Mouse (Mus musculus) kidney, adult 2 months (tissue): ENCODE measurements around the gene Smox.

Source experiments
- CTCF ChIP-seq: fragments of 200-500 bp; conservative IDR thresholded peaks from 2 replicates; pipeline ENCODE4 v1.5.1; 2011; ENCODE audit warnings: low read depth, mild to moderate bottlenecking, control low read depth, low read length, moderate library complexity, mixed read lengths; ENCODE audit not compliant: insufficient read depth, insufficient read length
- POLR2A ChIP-seq: fragments of 200-500 bp; IDR thresholded peaks from one replicate; pipeline ENCODE4 v1.6.1; 2011; ENCODE audit warnings: low read depth, low read length, control low read depth

- peak; percentile 37; the same call in 1 of the 2 replicates for TF ChIP-seq CTCF
- no peak for TF ChIP-seq POLR2A
Observed at GRCm38 (mm10) chr2:131488870-131489269, 2.4 kb upstream of the Smox start.
